Mouse (Mus musculus) myocyte (in vitro differentiated cells): Measurements from ENCODE around the gene Fbf1.

ENCODE experiments used
- CEBPB ChIP-seq: IDR thresholded peaks from 2 replicates; pipeline ENCODE4 v1.6.1; 2011; ENCODE audit warnings: mild to moderate bottlenecking, moderate library complexity; ENCODE audit not compliant: poor library complexity, insufficient read depth, severe bottlenecking
- MAX ChIP-seq: IDR thresholded peaks from one replicate; pipeline ENCODE4 v1.6.1; 2011; ENCODE audit warnings: low read depth, mild to moderate bottlenecking, control low read depth
- POLR2A ChIP-seq: IDR thresholded peaks from one replicate; pipeline ENCODE4 v1.6.1; 2011; ENCODE audit warnings: low read depth, mild to moderate bottlenecking, control low read depth, moderate library complexity; ENCODE audit not compliant: insufficient read length

DNA sequence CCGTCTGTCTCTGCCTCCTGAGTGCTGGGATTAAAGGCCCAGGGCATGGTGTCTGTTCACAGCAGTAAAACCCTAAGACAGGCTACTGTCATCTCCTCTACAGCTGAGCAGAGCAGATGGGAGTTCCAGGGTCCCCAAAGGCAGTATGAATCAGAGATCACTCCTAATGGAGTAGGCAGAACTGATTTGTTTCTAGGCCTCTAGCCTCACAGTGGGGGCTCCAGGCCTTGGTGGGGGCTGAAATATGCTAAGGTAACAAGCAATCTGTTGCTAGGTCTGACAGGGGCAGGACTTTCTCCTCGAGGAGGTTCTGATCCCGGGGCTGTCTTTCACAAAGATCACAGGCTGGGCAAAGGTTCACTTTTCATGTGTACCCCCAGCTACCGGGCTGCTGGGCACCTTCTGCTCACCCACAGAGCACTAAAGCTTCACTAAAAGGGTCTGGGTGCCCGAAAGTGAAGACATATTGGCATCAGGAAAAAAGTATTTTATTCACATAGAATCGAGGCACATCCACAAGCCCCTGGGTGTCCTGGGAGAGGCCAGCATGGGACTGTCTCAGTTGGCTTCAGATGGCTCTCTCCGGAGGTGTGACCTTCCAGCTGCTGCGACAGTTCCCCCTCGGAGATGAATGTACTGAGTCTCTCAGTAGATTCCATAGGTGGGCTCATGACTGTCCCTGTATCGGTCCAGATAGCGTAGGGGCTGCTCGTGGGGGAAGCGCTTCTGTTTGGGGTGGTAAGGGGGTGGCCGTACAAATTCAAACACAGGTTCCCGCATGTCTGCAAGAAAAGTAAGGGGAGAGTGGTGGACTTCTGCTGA lies 36.4 kb downstream of the Fbf1 start:
- TF ChIP-seq POLR2A (no peak), CEBPB (no peak), MAX (no peak)
